Mouse (Mus musculus) embryonic facial prominence, embryonic 11.5 days (tissue): ENCODE measurements around the gene Gm20388. TPM values are rescaled to one million over a fixed set of nuclear protein-coding genes. Genes with fewer than 3 reads are reported as not detected.

Experiments
- ATAC-seq: fragments of 200-750 bp; cut with Nextera tagmentation; replicated peaks from 2 replicates; pipeline ENCODE4 v1.8.0; 2017; ENCODE audit warnings: low read depth; ENCODE audit not compliant: insufficient number of reproducible peaks, low FRiP score, low TSS enrichment
- DNase-seq: peaks from one replicate; pipeline ENCODE4 v3.0.0-alpha.2; 2015; ENCODE audit warnings: low spot score
- H3K27ac ChIP-seq: fragments of 300-500 bp; sonication (generic); replicated peaks from 2 replicates; pipeline ENCODE4 v1.5.1; 2014; ENCODE audit warnings: mild to moderate bottlenecking, low read depth, low read length, control low read depth
- H3K27me3 ChIP-seq: fragments of 300-500 bp; sonication (generic); 2 replicates; pipeline ENCODE4 v1.6.1; 2014; ENCODE audit warnings: mild to moderate bottlenecking, low read length, moderate library complexity, mixed read lengths; ENCODE audit not compliant: control insufficient read depth, insufficient read depth
- H3K36me3 ChIP-seq: fragments of 300-500 bp; sonication (generic); replicated peaks from 2 replicates; pipeline ENCODE4 v1.6.1; 2014; ENCODE audit warnings: low read depth, mild to moderate bottlenecking, low read length, moderate library complexity, mixed read lengths; ENCODE audit not compliant: control insufficient read depth, insufficient read depth
- H3K4me1 ChIP-seq: fragments of 300-500 bp; sonication (generic); 2 replicates; pipeline ENCODE4 v1.6.1; 2014; ENCODE audit warnings: low read length, mixed read lengths; ENCODE audit not compliant: control insufficient read depth, insufficient read depth
- H3K4me2 ChIP-seq: fragments of 300-500 bp; sonication (generic); 2 replicates; pipeline ENCODE4 v1.6.1; 2014; ENCODE audit warnings: low read depth, mild to moderate bottlenecking, control low read depth, low read length, moderate library complexity
- H3K4me3 ChIP-seq: fragments of 300-500 bp; sonication (generic); 2 replicates; pipeline ENCODE4 v1.5.1; 2014; ENCODE audit warnings: low read depth, low read length, control low read depth
- H3K9ac ChIP-seq: fragments of 300-500 bp; sonication (generic); replicated peaks from 2 replicates; pipeline ENCODE4 v1.6.1; 2014; ENCODE audit warnings: mild to moderate bottlenecking, control low read depth, low read length
- H3K9me3 ChIP-seq: fragments of 300-500 bp; sonication (generic); replicated peaks from 2 replicates; pipeline ENCODE4 v1.6.1; 2016; ENCODE audit warnings: mild to moderate bottlenecking, low read length, inconsistent platforms, mixed read lengths; ENCODE audit not compliant: control insufficient read depth
- WGBS: fragments of 180-500 bp; shearing (Covaris S2); extraction: QIAGEN DNeasy Blood & Tissue Kit; methylation state at CpG from one replicate; pipeline ENCODE4 v1.1.7; 2014; 5-methylcytosine and 5-hydroxymethylcytosine counted together
- polyA plus RNA-seq: library from polyadenylated mRNA; unstranded; fragments of >200 nt; fragmentation: Nextera tagmentation; extraction: Ambion mirVana; gene quantifications from 2 replicates; pipeline ENCODE4 v1.2.1, GENCODE M21; 2014

The Gm20388 gene
- polyA plus RNA-seq, 1 experiment from 2014 or later, result 3.1 TPM

DNA sequence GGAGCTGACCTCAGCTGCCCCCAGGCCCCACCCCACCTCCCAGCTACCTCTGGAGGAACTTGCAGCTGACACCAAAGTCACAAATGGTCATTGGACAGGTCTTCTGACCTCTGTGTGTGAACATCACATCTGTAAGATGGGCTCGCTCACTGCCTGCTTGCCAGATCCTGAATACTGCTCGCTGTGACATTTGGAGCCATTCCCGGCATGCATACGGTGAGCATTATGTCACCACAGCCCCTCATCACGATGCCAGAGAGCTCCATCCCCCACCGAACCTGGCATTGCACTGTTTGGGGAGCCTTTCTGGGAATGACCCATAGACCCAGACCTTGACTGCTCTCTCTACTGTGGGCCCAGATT, 503.0 kb downstream of the Gm20388 start:
- no peak for ATAC-seq
- Histone ChIP-seq H3K9me3 (no peaks in the 10 kb centered on the region), H3K4me3 (no peak overlapping the region), H3K36me3 (no peaks in the 10 kb centered on the region), H3K27me3 (no peaks in the 10 kb centered on the region), H3K4me2 (no peak overlapping the region), H3K9ac (no peak overlapping the region), H3K27ac (no peak overlapping the region), H3K4me1 (peaks cover 38% of the 10 kb centered on the region)
- DNase-seq, result no peak
- 76% methylated on average over 6 of the region's 6 CpGs for WGBS

DNA sequence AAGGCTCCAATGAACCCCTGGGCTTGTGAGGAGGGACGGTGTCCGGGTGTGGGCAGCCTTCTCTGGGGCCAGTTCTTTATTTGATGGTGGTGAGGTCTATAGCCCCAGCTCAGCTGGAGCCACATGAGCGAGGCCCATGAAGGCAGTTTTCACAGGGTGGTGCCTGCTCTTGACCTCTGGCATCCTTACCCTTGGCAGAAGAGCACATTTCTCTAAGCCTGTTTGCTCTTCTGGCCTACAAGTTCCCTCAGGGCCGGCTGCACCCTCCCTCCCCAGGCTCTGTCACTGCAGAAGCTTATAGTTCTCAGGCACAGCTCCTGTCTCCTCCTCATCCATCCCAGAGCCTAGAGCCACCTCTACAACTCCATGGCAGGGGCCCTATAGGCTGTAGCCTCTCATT, 503.6 kb downstream of the Gm20388 start:
- H3K27ac ChIP-seq, result no peak overlapping the region
- H3K9me3 ChIP-seq, result no peaks in the 10 kb centered on the region
- H3K4me1 ChIP-seq, result peaks cover 33% of the 10 kb centered on the region
- H3K4me3 ChIP-seq, result no peak overlapping the region
- ATAC-seq (no peak), DNase-seq (no peak)
- no peak overlapping the region for H3K9ac ChIP-seq
- H3K27me3 ChIP-seq, result no peaks in the 10 kb centered on the region
- 85% methylated on average over 4 of the region's 4 CpGs for WGBS
- no peaks in the 10 kb centered on the region for H3K36me3 ChIP-seq
- H3K4me2 ChIP-seq, result no peak overlapping the region

DNA sequence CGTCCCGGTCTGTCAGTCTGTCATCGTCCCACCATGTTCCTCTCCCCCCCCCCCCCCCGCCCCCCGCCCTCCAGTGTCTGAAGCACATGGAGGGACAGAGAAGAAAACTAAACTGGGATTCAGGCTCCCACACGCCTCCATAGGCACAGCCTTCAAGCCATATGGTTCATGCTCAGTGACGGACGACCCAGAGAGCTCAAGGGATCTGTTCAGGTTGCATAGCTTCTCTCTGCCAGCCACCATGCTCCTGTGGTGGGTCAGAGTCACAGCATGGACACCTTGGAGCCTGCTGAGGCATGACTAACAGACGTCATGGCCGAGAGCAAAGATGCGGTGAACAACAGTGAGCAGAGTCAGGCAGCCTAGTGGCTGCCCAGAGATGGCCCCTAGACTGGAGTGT, 504.8 kb downstream of the Gm20388 start:
- H3K4me1 ChIP-seq, result peaks cover 32% of the 10 kb centered on the region
- no peaks in the 10 kb centered on the region for H3K9me3 ChIP-seq
- no peak overlapping the region for H3K4me2 ChIP-seq
- WGBS, result 61% methylated on average over 11 of the region's 11 CpGs
- no peak overlapping the region for H3K27ac ChIP-seq
- H3K4me3 ChIP-seq, result no peak overlapping the region
- H3K36me3 ChIP-seq, result no peaks in the 10 kb centered on the region
- no peaks in the 10 kb centered on the region for H3K27me3 ChIP-seq
- ATAC-seq, result no peak
- DNase-seq, result no peak
- H3K9ac ChIP-seq, result peak overlapping the region; percentile 18; the same call in 1 of the 2 replicates

DNA sequence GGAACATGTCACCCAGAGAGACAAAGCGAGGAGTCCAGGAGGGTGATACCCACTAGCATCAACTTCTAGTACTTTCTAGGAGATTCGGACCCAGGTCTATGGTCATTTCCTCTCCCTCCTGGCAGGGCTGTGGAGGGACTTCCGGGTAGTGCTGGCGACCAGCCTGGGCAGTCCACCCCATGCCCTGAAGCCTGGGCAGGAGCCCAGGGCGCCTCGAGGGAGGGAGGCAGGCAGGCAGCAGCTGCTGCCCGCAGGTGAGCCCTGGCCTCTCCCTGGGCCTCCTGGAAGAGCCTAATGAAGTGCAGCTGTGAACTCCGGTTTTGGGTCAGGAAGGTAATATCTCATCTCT, 505.5 kb downstream of the Gm20388 start:
- DNase-seq (no peak), ATAC-seq (no peak)
- H3K27ac ChIP-seq, result peak overlapping the region; percentile 92
- peak overlapping the region; percentile 38 for H3K4me2 ChIP-seq
- H3K27me3 ChIP-seq, result no peaks in the 10 kb centered on the region
- no peak overlapping the region for H3K4me3 ChIP-seq
- H3K4me1 ChIP-seq, result peaks cover 28% of the 10 kb centered on the region
- H3K9me3 ChIP-seq, result no peaks in the 10 kb centered on the region
- 29% methylated on average over 8 of the region's 8 CpGs for WGBS
- no peaks in the 10 kb centered on the region for H3K36me3 ChIP-seq
- H3K9ac ChIP-seq, result peak overlapping the region; percentile 37

DNA sequence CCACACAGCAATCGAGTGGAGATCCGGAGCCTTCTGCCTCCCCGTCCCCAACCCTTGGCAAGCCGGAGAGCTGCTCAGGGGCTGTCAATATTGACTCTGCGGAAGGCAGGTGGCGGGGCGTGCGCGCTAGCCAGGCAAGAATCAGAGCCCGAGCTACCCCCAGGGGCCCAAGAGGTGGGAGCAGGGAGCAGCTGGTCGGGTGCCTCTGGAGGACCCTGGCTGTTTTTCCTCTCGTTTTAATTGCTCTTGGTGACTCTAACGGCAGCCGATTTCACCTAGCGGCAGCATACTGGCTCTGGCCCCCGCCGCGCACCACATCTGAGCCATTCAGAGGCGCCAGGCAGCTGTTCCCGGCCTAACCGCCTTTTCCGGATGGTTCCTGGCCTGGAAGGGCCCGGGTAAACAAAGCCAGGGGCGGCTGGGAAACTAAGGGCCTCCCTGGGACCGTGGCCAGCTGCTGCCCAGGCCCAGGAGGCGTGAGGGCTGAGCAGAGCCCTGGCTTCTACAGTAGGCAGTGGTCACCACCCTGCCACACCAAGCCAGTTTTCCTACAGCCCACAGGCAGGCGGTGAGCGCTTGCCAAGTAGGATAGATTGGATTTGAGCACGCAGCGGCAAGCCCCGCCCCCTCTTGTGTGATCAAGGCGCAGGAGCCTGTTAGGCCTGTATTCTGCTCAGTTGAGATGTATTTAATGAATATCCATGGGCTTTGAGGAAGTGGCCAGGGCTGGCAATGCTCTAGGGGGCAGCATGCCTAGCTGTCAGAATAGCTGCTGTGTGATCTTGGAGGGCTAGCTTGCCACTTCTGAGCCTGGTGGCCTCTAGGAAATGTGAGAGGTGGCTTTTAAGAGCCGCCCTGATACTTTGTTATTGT, 506.1 kb downstream of the Gm20388 start:
- no peaks in the 10 kb centered on the region for H3K9me3 ChIP-seq
- WGBS, result 2% methylated on average over 33 of the region's 33 CpGs
- H3K4me2 ChIP-seq, result peak overlapping the region; percentile 38
- H3K4me3 ChIP-seq, result no peak overlapping the region
- H3K4me1 ChIP-seq, result peaks cover 32% of the 10 kb centered on the region
- peak overlapping the region; percentile 92 for H3K27ac ChIP-seq
- H3K36me3 ChIP-seq, result no peaks in the 10 kb centered on the region
- H3K27me3 ChIP-seq, result no peaks in the 10 kb centered on the region
- DNase-seq, result peak; percentile 84
- H3K9ac ChIP-seq, result peak overlapping the region; percentile 37
- peak; percentile 72 for ATAC-seq

- Histone ChIP-seq H3K4me3 (no peak overlapping the region), H3K27ac (0 out of 2 replicates have a peak overlapping the region, but pooled peaks have one; percentile 8), H3K36me3 (no peaks in the 10 kb centered on the region), H3K9me3 (no peaks in the 10 kb centered on the region), H3K9ac (no peak overlapping the region; the same call in 1 of the 2 replicates), H3K4me2 (no peak overlapping the region), H3K27me3 (no peaks in the 10 kb centered on the region), H3K4me1 (peaks cover 35% of the 10 kb centered on the region)
- WGBS, result 61% methylated on average over 5 of the region's 5 CpGs
- no peak for DNase-seq
- ATAC-seq, result no peak
Measured at GRCm38 (mm10) chr8:120418188-120418587, 507.5 kb downstream of the Gm20388 start.

GRCm38 (mm10) chr8:120419675-120420074, 509.0 kb downstream of the Gm20388 start:
- Histone ChIP-seq H3K4me3 (no peak overlapping the region), H3K9ac (no peak overlapping the region), H3K4me2 (no peak overlapping the region), H3K9me3 (no peaks in the 10 kb centered on the region), H3K4me1 (peaks cover 47% of the 10 kb centered on the region), H3K27me3 (no peaks in the 10 kb centered on the region), H3K27ac (no peak overlapping the region), H3K36me3 (no peaks in the 10 kb centered on the region)
- DNase-seq (no peak), ATAC-seq (no peak)
- WGBS, result 83% methylated on average over 9 of the region's 9 CpGs

- Histone ChIP-seq H3K27ac (no peak overlapping the region), H3K4me1 (peaks cover 52% of the 10 kb centered on the region), H3K4me2 (no peak overlapping the region), H3K9ac (no peak overlapping the region), H3K4me3 (no peak overlapping the region), H3K27me3 (no peaks in the 10 kb centered on the region), H3K9me3 (no peaks in the 10 kb centered on the region), H3K36me3 (no peaks in the 10 kb centered on the region)
- ATAC-seq, result no peak
- 72% methylated on average over 5 of the region's 5 CpGs for WGBS
- no peak for DNase-seq
Measured at GRCm38 (mm10) chr8:120420226-120420625, 509.6 kb downstream of the Gm20388 start.
